Mouse (Mus musculus): ENCODE data around the gene Glycam1.

Glycam1 gene

GRCm38 (mm10) chr15:103518600-103519385 is 46.1 kb downstream of the Glycam1 start:
- no peak for DNase-seq

GRCm38 (mm10) chr15:103514914-103515313 is 50.0 kb downstream of the Glycam1 start:
- no peak for DNase-seq

- peak; percentile 81 for DNase-seq
Measured at GRCm38 (mm10) chr15:103514119-103514518, 50.8 kb downstream of the Glycam1 start.

- DNase-seq, result no peak
Measured at GRCm38 (mm10) chr15:103513621-103514031, 51.3 kb downstream of the Glycam1 start.

Measured in layer of hippocampus, adult 9-11 months (tissue).